Mouse (Mus musculus): Measurements from ENCODE around the gene Zfp987.
"Not testable (repeated sequence)": the region's sequence is repeated elsewhere in the genome, so short reads cannot be mapped to it uniquely, and the experiment has no call there.

The Zfp987 gene

GRCm38 (mm10) chr4:146173378-146174226 lies 76.5 kb downstream of the Zfp987 start:
- not testable (repeated sequence) for DNase-seq (ENCODE audit: extremely low read depth, low read depth, low spot score)
